16 mouse cellular contexts compared by ENCODE assay signal in the genomic region with DNA sequence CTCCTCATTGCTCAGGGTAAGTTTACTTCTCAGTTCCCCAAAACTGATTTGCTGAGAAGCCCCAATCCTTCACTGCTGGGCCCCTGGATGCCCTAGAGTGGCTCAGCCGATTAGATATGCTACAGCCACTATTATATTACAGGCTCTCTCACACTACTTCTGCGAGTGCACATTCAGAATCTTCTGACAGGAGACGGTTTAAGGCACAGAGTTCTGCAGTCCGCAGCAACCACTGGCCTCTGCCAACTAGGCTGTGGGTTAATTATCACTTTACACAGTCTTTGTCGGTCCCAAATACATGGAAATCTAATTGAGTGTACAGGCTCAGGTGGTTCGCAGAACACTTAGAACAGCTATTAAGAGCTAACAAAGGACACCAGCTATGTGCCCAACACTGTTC.
DNase-seq lines count a peak whose midpoint lies in the region; ATAC-seq lines count a peak whose summit lies in the region.
"Had no signal": no experiment of that assay in that cellular context is flagged by ENCODE, and none has a peak within 500 bp of the region (broad histone marks: within the 10 kb centered on the region; RNA-seq: fewer than 3 reads in every experiment).

No protein-coding gene starts in this region.

- no peaks in the 10 kb centered on the region for H3K27me3 ChIP-seq in midbrain, embryonic 12.5 days
- no peaks in the 10 kb centered on the region for H3K27me3 ChIP-seq in midbrain, embryonic 10.5 days (ENCODE audit: low read depth, poor library complexity, severe bottlenecking)
- no peaks in the 10 kb centered on the region for H3K27me3 ChIP-seq in forebrain, embryonic 10.5 days (ENCODE audit: poor library complexity, severe bottlenecking)
- no peaks in the 10 kb centered on the region for H3K27me3 ChIP-seq in forebrain, embryonic 13.5 days
- no peaks in the 10 kb centered on the region for H3K27me3 ChIP-seq in hindbrain, embryonic 16.5 days (replicated peaks; ENCODE audit: control insufficient read depth, insufficient read depth, low read length)
- H3K27me3 ChIP-seq: intestine, embryonic 15.5 days; liver, embryonic 13.5 days; lung, embryonic 15.5 days had no signal

- WGBS in midbrain, embryonic 12.5 days, result 62% methylated on average over 6 of the region's 6 CpGs
- whole genome bisulfite sequencing in midbrain, embryonic 10.5 days, result 87% methylated on average over 6 of the region's 6 CpGs
- WGBS in forebrain, embryonic 10.5 days, result 76% methylated on average over 6 of the region's 6 CpGs
- 27% methylated on average over 6 of the region's 6 CpGs for WGBS in forebrain, embryonic 13.5 days
- WGBS in hindbrain, embryonic 16.5 days, result 37% methylated on average over 6 of the region's 6 CpGs

- H3K4me2 ChIP-seq in midbrain, embryonic 12.5 days (replicated peaks), result no peak overlapping the region
- peak overlapping the region; percentile 33 for H3K4me2 ChIP-seq in forebrain, embryonic 13.5 days
- H3K4me2 ChIP-seq in hindbrain, embryonic 16.5 days (ENCODE audit: low read length), result no peak overlapping the region
- H3K4me2 ChIP-seq: intestine, embryonic 15.5 days; liver, embryonic 13.5 days; lung, embryonic 15.5 days had no signal

- H3K4me3 ChIP-seq in midbrain, embryonic 12.5 days, result no peak overlapping the region
- H3K4me3 ChIP-seq in midbrain, embryonic 10.5 days, result no peak overlapping the region
- no peak overlapping the region for H3K4me3 ChIP-seq in forebrain, embryonic 10.5 days
- no peak overlapping the region for H3K4me3 ChIP-seq in forebrain, embryonic 13.5 days
- no peak overlapping the region for H3K4me3 ChIP-seq in hindbrain, embryonic 16.5 days (ENCODE audit: low read length)
- H3K4me3 ChIP-seq: gastrocnemius, adult 2 months; intestine, embryonic 15.5 days; liver, embryonic 13.5 days; lung, embryonic 15.5 days had no signal

- no peak overlapping the region for H3K9ac ChIP-seq in midbrain, embryonic 12.5 days (replicated peaks)
- no peak overlapping the region for H3K9ac ChIP-seq in forebrain, embryonic 13.5 days
- no peak overlapping the region for H3K9ac ChIP-seq in hindbrain, embryonic 16.5 days (ENCODE audit: low read depth, low read length)
- H3K9ac ChIP-seq: intestine, embryonic 15.5 days; liver, embryonic 13.5 days; lung, embryonic 15.5 days had no signal

- no peak for DNase-seq in midbrain, embryonic 10.5 days (ENCODE audit: low spot score)
- no peak for DNase-seq in forebrain, embryonic 10.5 days (ENCODE audit: extremely low spot score, low spot score)
- DNase-seq in thymus, postnatal 14 days, result no peak
- DNase-seq: adrenal gland, adult 2 months; cerebellum, adult 8-10 months; gastrocnemius, adult 2 months; heart, postnatal 36 days; liver, embryonic 13.5 days; thymus, postnatal 4 days had no signal

- H3K36me3 ChIP-seq in midbrain, embryonic 12.5 days, result no peaks in the 10 kb centered on the region
- H3K36me3 ChIP-seq in midbrain, embryonic 10.5 days, result no peaks in the 10 kb centered on the region
- H3K36me3 ChIP-seq in forebrain, embryonic 10.5 days (replicated peaks), result no peaks in the 10 kb centered on the region
- H3K36me3 ChIP-seq in forebrain, embryonic 13.5 days (ENCODE audit: poor library complexity, severe bottlenecking), result no peaks in the 10 kb centered on the region
- no peaks in the 10 kb centered on the region for H3K36me3 ChIP-seq in hindbrain, embryonic 16.5 days (ENCODE audit: control insufficient read depth, insufficient read depth, low read length)
- H3K36me3 ChIP-seq: intestine, embryonic 15.5 days; liver, embryonic 13.5 days; lung, embryonic 15.5 days had no signal

- no peak for ATAC-seq in midbrain, embryonic 12.5 days (ENCODE audit: low FRiP score, low read depth)
- peak; percentile 82 for ATAC-seq in forebrain, embryonic 13.5 days
- ATAC-seq in hindbrain, embryonic 16.5 days, result peak; percentile 54
- no peak for ATAC-seq in granulocyte monocyte progenitor cell, adult 5-6 weeks (replicated peaks; ENCODE audit: poor library complexity, severe bottlenecking)
- ATAC-seq: intestine, embryonic 15.5 days had no signal

- 0 out of 2 replicates have a peak overlapping the region, but pooled peaks have one; percentile 12 for H3K27ac ChIP-seq in midbrain, embryonic 12.5 days (replicated peaks)
- no peak overlapping the region for H3K27ac ChIP-seq in midbrain, embryonic 10.5 days (replicated peaks)
- peak overlapping the region; percentile 22; the same call in 1 of the 2 replicates for H3K27ac ChIP-seq in forebrain, embryonic 10.5 days
- H3K27ac ChIP-seq in forebrain, embryonic 13.5 days, result peak overlapping the region; percentile 80
- H3K27ac ChIP-seq in hindbrain, embryonic 16.5 days (ENCODE audit: low read depth, low read length), result no peak overlapping the region
- H3K27ac ChIP-seq: gastrocnemius, adult 2 months; intestine, embryonic 15.5 days; liver, embryonic 13.5 days; lung, embryonic 15.5 days; macrophage had no signal

- H3K9me3 ChIP-seq in midbrain, embryonic 12.5 days, result no peaks in the 10 kb centered on the region
- no peaks in the 10 kb centered on the region for H3K9me3 ChIP-seq in midbrain, embryonic 10.5 days (replicated peaks)
- H3K9me3 ChIP-seq in forebrain, embryonic 10.5 days, result no peaks in the 10 kb centered on the region
- H3K9me3 ChIP-seq in forebrain, embryonic 13.5 days (replicated peaks), result no peaks in the 10 kb centered on the region
- no peaks in the 10 kb centered on the region for H3K9me3 ChIP-seq in hindbrain, embryonic 16.5 days (ENCODE audit: control insufficient read depth, low read length)
- H3K9me3 ChIP-seq: intestine, embryonic 15.5 days; liver, embryonic 13.5 days; lung, embryonic 15.5 days had no signal

- peaks cover 10% of the 10 kb centered on the region for H3K4me1 ChIP-seq in midbrain, embryonic 12.5 days
- H3K4me1 ChIP-seq in midbrain, embryonic 10.5 days, result 0 out of 2 replicates have a peak, but pooled peaks cover 4% of the 10 kb centered on the region
- H3K4me1 ChIP-seq in forebrain, embryonic 10.5 days, result peaks cover 15% of the 10 kb centered on the region
- H3K4me1 ChIP-seq in forebrain, embryonic 13.5 days, result peaks cover 24% of the 10 kb centered on the region
- peaks cover 8% of the 10 kb centered on the region; the same call in 1 of the 2 replicates for H3K4me1 ChIP-seq in hindbrain, embryonic 16.5 days (ENCODE audit: control insufficient read depth, insufficient read depth, low read depth, low read length)
- H3K4me1 ChIP-seq: liver, embryonic 13.5 days had no signal

Comparison
In these comparisons a context has a peak if more than half of its experiments do, and no peak if none do; other contexts are left out.
1. H3K27ac ChIP-seq: peak in midbrain, embryonic 12.5 days (single experiment), forebrain, embryonic 10.5 days (single experiment) and forebrain, embryonic 13.5 days (single experiment); none in midbrain, embryonic 10.5 days (single experiment) and hindbrain, embryonic 16.5 days (single experiment).
2. ATAC-seq: peak in forebrain, embryonic 13.5 days (single experiment) and hindbrain, embryonic 16.5 days (single experiment); none in midbrain, embryonic 12.5 days (single experiment) and granulocyte monocyte progenitor cell, adult 5-6 weeks (single experiment).